Mouse (Mus musculus) ES-Bruce4 (cell line): Measurements from ENCODE around the gene Llgl2.

ENCODE experiments used
- CTCF ChIP-seq: IDR thresholded peaks from one replicate; pipeline ENCODE4 v1.8.1; 2011; ENCODE audit warnings: low read depth, low read length
- EP300 ChIP-seq: IDR thresholded peaks from 2 replicates; pipeline ENCODE4 v1.6.1; 2011; ENCODE audit warnings: low read depth, low read length; ENCODE audit not compliant: insufficient read depth
- POLR2A ChIP-seq: IDR thresholded peaks from one replicate; pipeline ENCODE4 v1.8.1; 2011; ENCODE audit warnings: low read length; ENCODE audit not compliant: insufficient read depth

DNA sequence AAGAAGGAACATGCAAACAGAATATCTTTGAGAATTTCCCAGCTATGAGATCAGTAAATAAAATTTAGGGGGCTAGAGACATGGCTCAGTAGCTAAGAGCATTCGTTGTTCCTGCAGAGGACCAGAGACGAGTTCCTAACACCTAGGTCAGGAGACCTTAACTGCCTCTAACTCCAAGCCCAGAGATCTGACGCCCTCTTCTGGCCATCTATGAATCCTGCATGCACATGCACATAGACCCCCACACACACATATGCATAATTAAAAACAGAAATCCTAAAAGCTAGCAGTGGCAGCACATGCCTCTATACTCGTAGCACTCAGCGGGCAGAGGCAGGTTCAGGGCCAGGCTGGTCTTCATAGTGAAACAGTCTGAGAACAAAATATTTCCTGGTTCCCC, 52.6 kb downstream of the Llgl2 start:
- TF ChIP-seq CTCF (peak; percentile 53), POLR2A (no peak), EP300 (no peak)
